Mouse (Mus musculus) left cerebral cortex, postnatal 36 days (tissue): Measurements from ENCODE around the gene Kcnb1. TPM values are rescaled to one million over a fixed set of nuclear protein-coding genes. Genes with fewer than 3 reads are reported as not detected.

Experiments
- DNase-seq, 2 experiments: peaks; one replicate each; pipeline ENCODE4 v3.0.0; 2021 to 2022; ENCODE audit warnings: low spot score in 2 of 2, mixed read lengths in 1 of 2
- intact Hi-C: fragments of 180-260 bp; cut with DNase I; formaldehyde crosslinking; loops from one replicate; pipeline ENCODE4 v1.15.1; 2025
- total RNA-seq, 2 experiments: library from RNA; stranded (reverse); gene quantifications; 2 replicates each; pipeline ENCODE4 v1.2.3; 2021

The Kcnb1 gene
- total RNA-seq, 2 experiments from 2014 or later, result 217 to 219 TPM

DNA sequence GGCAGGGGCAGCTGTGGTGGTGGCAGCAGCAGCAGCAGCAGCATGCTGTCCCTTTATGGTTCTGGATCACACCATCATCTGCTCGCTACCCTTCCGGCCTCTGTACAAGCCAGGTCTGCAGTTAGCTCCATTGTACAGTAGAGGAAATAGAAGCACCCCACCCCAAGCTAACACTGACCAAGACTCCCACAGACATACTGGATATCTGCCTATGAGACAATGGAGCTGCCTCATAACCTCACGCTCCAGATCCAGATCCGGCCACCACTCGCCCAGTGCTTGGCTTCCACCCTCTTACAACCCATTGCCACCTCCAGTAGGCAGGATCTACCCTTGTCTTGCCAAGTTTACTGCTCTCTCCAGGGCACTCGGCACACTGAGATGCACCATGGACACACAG lies 14.7 kb downstream of the Kcnb1 start:
- DNase-seq, result no peak
- intact Hi-C loops, result no loop called here

DNA sequence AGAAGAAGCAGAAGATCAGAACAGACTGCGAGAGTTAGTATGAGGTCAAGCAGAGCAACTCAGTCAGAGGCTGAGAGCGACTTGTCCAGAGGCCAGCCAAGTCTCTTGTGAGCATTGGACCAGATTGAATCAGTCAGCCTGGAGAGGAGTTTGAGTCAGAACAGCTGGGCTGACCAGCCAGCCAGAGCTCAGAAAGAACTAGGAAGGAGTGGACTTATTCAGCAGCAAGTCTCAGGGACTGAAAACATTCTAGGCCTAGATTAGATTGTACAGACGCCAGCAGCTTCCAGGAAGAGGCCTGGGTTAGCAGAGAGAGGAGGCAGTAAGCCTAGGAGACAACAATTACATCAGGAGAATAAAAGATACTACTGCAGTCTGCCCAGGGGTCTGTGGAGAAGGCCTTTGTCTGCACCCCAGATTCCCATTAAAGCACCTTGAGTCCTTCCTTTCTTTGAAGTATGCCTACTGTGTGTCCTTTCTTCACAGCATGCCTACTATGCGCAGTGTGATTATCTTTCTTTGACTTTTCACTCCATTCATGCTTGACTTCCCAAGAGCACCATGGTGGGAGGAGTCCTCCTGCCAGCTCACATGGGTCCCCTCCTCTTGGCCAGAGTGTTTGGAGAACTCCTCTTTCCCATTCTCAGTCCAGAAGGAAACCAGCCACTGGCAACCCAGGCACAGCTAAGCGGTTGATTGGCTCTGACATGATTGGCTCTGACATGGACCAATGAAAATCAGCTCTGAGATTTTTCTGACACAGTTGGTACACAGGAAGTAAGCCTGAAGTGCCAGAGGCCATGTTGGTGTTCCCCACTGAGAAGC lies 16.7 kb downstream of the Kcnb1 start:
- DNase-seq, result no peak

DNA sequence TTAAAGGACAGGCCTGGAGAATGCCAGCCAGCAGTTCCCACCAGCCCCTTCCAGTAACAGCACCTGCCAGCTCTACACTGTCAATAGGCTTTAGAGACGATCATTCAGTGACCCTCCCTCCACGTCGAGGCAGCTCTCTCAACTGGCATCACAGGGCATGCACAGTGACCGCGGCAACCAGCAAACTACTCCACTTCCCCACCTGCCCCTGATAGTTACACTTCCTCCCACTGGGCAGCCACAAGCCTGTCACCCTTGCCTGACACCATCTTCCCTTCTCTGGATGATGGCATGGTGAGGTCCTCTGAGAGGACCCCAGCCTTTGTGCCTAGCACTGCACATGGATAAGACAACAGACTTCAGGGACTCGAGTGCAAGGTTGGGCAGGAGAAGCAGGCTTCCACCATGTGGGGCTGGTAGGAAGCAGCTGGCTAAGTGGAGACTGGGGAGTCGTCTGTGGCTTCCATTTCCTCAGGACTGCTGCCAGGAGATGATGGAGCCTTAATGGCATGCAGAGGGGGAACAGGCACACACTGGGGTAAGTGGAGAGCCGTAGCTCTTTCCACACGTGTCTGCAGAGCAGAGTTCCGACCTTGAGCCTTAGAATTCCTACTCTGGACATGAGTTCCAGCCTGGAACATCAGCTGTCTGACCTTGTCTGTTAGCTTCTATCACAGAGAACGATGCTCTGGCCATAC lies 22.3 kb downstream of the Kcnb1 start:
- intact Hi-C loops, result no loop called here

More for the DNA sequence above, 16.7 kb downstream of the Kcnb1 start:
- intact Hi-C loops, result no loop called here

DNA sequence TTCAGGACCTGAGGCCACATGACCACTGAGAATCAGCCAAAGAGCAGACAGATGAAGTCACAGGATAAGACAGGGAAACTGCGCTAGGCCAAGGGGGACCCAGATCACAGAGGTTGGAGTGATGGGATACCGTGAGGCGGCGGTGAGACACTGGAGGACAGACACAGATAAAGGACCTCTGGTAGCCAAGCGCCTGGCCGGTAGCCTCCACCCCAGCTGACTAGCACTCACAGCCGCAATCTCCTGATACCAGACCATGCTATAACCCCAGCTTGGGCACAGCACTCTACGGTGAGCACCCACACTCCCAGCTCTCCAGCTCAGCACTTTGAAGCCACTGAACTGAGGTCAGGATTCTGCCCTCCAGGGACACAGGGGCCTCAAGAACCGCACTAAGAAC lies 26.4 kb downstream of the Kcnb1 start:
- intact Hi-C loops, result no loop called here
- DNase-seq, result no peak

More for the DNA sequence above, 22.3 kb downstream of the Kcnb1 start:
- no peak for DNase-seq

DNA sequence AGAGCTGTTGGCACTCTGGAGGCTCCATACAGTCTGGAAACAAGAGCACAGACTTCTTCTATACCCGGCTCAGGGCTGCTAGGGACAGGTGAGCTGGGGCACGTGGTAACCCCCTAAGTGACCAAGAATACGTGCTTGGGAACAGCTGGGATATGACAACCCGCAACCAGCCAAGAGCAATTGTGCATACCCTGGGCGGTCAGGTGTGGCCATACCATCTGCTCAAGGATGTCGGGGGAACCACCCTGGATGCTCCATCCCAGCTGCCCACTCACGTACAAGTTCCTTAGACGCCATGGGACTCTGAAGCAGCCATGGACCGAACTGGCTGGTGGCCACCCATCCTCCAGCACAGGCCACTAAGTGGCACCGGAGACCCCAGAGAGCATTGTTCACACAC lies 26.8 kb downstream of the Kcnb1 start:
- DNase-seq, result no peak
- intact Hi-C loops, result no loop called here

DNA sequence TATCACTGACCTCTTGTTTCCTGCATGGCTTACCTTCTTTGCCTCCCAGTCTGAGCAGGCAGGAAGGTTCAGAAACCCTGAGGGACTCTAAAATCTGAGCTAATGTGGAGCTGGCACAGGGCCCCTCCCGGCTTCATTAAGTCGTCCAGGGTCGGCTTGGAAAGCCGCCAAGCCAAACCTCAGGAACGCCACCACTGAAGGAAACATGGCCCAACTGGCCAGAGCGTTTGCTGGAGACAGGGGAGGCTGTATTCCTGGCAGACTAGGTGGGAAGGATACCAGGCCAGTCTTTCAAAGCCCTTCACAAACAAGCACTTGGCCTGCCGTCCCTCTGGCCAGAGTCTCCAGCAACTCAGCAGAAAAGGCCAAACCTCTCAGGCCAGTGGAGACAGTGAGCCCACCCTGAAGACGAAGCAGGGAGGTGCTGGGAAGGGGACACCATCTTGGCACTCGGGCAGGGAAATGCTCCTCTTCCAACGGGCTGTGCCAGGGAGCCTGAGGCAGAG lies 27.4 kb downstream of the Kcnb1 start:
- intact Hi-C loops, result no loop called here
- DNase-seq, result no peak

DNA sequence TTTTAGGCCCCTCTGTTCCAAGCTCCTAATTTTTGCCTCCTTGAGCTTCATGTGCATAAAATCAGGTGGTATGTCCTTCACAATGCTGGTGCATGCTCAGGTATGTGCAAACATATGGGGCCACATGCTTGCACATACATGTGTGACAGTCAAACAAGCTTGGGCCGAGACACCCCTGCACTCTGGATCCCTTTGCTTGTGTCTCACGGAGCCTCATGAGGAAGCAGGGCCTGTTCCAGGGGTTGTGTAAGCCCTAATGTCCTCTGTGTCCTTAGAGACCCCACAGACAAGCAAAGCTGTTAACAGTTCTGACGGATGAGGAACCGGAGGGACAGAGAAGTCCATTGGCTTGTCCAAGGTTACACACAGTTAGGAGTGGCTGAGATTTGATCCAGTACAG lies 30.2 kb downstream of the Kcnb1 start:
- intact Hi-C loops, result no loop called here
- DNase-seq, result no peak

DNA sequence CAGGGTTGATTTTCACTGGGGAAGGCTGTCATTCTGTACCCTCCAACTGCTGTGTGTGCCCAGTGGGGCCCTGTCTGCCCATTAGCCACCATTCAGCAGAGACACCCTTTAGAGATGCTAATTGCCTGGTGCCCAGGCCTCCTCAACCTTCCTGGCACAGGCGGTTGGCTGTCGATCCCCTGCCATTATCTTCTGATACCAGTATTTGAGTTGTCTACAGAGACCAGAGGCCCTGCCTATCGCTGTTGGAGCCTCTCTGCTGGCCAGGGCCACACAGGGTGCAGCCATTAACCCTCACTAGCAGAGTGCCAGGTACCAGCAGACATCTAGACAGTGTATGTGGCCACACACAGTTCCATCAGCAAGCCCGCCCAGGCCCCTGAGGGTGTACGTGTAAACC lies 31.2 kb downstream of the Kcnb1 start:
- intact Hi-C loops, result no loop called here
- no peak for DNase-seq

DNA sequence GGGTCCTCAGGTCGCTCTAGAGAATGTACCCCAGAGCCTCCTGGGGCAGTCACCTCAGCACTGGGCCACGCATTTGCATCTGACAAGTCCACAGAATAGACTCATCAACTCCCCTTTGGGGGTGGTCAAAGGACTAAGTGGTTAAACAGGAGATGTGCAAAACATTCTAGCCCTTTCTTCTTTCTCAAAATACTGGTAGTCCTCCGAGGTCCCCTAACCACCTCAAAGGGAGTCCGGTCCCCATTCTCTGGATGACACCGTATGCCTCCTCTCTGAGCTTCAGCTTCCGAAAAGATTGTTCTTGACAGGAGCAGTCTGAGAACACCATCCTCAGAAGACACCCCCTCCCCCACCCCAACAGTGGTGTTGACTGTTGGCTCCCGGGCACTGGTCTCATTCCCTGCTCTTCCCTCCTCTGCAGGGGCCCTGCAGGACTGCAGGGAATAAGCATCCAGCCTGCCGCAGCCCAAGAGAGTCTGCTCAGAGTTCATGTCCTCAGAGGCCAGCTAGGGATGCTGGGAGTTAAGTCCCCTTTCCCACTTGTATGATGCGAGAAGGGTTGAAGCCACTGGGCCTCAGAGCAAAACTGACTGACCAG lies 33.7 kb downstream of the Kcnb1 start:
- DNase-seq, result no peak
- intact Hi-C loops, result no loop called here

DNA sequence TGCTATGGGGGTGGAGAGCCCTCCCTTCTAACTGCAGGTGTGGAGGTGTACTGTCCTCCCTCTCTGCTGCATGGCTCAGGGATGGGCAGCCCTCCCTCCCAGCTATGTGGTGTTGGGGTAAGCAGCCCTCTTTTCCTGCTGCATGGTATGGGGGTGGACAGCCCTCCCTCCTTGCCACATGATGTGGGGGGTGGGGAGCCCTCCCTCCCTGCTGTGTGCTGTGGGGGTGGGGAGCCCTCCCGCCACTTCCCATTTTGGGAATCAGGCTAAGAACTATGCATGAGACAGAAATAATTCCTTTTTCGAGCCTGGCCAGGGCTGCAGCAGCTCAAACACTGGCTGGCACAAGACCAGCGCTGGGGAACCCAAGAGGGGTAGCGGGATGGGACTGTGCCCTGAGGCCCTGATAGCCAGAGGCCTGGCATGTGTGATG lies 34.4 kb downstream of the Kcnb1 start:
- DNase-seq, result peak; percentile 78 to 79
- intact Hi-C loops, result no loop called here

DNA sequence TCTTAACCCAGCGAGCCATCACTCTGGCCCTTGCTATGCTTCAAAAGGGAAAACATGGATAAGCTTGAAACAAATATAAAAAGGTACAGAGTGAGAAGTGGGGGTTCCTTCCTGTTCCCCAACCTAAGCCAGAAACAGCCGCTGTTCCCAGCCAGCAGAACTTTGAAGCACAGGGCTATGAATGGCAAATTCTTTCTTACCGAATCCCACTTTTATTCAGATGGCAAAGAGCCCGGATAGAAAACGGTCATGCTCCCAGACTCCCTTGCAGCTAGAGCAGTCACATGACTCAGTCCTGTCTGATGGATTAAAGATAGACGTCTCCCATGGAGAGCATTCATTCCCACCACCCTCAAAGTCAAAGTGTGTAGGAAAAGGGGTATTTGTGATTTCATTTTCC lies 39.1 kb downstream of the Kcnb1 start:
- no peak for DNase-seq
- intact Hi-C loops, result no loop called here

DNA sequence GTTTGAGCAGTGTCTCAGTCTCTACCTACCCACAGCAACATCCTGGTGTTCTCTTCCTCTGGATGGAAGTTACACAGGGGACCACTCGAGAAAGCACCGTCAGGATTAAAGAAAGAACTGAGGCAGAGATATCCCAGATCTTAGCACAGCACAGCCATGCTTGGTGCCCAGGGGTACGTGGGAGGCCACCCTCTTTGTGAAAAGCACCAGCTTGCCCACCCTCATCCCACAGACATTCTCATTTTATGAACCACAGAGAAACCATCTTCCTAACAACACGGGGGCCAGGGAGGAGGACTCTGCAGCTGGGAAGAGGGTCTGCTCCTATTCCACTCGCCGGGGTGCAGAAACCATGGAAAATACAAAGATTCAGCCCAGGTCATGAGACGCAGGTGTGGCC lies 39.8 kb downstream of the Kcnb1 start:
- DNase-seq, result peak in 1 of 2 experiments; percentile 48
- intact Hi-C loops, result no loop called here

DNA sequence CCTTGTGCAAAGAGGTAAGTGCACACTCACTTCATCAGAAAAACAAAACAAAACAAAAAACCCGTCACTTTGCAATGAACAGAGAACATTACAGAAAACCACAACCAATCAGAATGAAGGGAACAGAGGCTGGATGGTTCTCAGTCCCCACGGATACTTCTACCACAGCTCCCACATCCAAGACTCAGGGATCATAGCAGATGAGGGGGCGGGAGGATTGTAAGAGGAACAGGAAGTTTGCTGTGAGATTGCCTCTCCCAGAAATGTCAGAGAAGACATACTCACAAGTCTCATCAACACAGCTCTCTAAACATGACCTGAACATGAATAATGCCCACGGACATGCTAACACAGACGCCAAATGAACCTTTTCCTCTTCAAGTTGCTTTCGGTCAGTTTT lies 40.9 kb downstream of the Kcnb1 start:
- intact Hi-C loops, result no loop called here
- DNase-seq, result no peak

DNA sequence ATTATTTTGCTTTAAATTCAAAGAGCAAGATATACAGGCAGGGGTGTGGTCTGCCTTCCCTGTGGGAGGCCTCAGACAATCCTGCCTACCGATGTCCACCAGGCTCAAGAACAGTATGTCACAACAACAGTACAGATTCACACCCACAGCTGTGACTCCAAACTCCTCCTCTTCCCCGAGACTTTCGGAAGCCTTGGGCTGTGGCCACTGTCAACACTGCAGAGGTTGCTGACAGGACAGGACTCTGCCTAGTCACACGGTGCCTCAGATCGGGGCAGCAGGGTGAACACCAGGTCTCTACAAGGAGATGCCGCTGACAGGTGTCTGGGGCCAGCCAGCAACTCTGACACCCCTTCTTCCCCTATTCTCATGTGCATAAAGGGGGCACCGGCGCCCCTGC lies 42.2 kb downstream of the Kcnb1 start:
- intact Hi-C loops, result no loop called here
- no peak for DNase-seq

DNA sequence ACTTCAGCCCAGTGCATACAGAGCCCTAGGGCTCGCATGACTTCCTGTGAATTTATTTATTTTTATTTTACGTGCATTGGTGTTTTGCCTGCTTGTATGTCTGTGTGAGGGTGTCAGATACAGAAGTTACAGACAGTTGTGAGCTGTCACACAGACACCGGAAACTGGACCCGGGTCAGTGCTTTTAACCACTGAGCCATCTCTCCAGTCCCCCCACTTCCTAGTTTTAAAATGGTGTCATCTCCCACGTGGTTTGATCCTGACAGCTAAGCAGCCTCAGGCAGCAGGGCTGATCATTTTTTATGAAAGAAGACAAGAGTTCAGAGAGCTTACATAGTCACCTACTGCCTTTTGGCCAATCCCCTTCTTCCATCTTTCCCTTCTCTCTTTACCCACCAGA lies 44.1 kb downstream of the Kcnb1 start:
- DNase-seq, result no peak
- intact Hi-C loops, result no loop called here

DNA sequence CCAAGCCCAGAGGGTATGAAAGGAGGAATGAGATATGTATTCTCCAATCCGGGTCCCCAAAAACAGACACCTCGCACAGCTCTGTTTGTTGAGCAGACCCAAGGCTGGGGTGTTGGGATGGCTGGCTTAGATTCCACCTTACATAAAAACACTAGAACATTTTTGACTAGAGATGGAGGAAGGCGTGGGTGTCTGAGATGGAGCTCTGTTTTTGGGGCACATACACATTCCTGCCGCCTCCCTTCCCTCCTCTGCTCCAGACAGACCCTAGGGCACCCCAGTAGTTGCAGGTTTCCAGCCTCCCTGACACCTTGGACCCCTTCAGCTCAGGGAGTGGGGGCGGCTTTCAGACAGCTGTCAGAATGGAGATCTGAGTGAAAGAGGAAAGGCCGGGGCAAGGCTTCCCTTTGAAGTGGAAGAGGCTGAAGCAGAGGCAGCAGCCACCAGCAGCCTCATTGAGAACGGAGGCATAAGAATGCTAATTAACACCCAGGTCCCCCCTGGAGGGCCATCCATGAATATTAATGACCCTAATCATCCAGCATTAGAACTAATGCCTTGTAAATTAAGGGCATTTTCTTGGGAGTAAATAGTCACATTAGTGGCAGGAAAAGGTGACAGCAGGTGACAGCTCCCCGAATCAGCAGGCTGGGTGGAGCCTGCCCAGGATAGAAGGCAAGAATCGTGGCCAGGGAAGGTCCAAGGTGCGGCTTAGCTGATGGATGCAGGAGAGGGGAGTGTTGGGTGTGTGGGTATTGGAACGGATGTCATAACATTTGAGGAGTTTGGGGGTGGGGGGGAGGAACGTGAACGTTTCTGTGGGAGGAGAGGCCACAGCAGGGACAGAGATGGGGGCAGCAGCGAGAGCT lies 45.3 kb downstream of the Kcnb1 start:
- intact Hi-C loops, result no loop called here

DNA sequence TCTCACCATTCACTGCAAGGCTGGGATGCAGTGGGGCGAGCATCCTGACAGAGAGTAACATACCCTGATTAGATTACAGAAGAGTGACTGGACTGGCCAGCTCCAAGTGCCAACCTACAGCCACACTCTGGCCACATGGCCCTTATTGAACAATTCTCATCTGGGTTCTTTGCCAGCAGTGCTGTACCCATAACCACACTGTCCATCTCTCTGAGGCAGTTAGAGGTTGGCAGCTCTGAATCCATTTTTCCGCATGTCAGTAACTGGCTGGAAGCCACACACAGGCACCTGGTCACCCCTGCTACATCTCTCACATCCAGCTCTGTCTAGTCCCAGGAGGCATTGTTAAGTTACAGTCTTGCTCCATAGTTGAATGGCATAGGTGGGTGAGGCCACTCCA lies 46.0 kb downstream of the Kcnb1 start:
- intact Hi-C loops, result no loop called here

More for the DNA sequence above, 45.3 kb downstream of the Kcnb1 start:
- peak; percentile 71 to 75 for DNase-seq

DNA sequence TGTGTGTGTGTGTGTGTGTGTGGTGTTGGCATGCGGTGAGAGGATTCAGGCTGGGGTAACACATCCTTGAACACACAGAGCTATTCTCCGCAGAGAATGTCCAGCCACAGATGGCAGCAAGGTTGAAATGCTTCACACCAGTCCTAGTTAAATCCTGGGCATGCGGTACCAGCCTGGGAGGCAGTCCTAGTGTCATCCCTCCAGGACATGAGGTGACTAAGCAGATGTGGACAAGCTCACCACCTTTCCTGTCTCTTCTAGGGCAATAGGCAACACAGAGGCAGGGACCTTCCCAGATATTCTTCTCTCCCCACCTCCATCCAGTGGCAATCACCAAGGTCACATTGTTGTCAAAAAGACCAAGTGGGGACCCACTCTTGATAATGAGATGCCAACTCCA lies 47.7 kb downstream of the Kcnb1 start:
- intact Hi-C loops, result no loop called here
- no peak for DNase-seq

More for the DNA sequence above, 46.0 kb downstream of the Kcnb1 start:
- no peak for DNase-seq

DNA sequence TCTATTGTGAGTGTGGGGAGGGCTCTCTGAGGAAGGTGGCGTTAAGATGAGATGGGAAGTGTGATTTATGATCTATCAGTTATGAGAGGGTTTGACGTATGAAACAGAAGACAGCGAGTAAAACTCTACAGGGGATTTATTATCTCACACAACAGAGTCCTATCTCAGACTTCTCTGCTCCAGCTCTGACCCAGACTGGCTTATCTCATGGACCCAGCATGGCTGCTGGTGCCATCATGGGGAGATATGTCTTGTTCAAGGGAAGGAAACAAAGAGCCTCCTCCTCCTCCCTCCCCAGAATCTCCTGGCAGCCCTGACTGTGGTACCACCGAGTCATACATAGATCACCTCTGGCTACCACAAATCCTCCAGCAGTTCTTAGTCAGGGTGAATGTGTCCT lies 48.1 kb downstream of the Kcnb1 start:
- no peak for DNase-seq
- intact Hi-C loops, result no loop called here
